Mouse (Mus musculus) ES-E14 (cell line): ENCODE measurements around the gene Sult6b2.

Experiments
- HCFC1 ChIP-seq: IDR thresholded peaks from 2 replicates; pipeline ENCODE4 v1.6.1; 2012; ENCODE audit warnings: low read length, inconsistent platforms, borderline replicate concordance; ENCODE audit not compliant: insufficient read depth
- MAFK ChIP-seq: IDR thresholded peaks from 2 replicates; pipeline ENCODE4 v1.6.1; 2014; ENCODE audit warnings: mild to moderate bottlenecking, low read depth, low read length, inconsistent platforms; ENCODE audit not compliant: insufficient read depth
- ZC3H11A ChIP-seq: IDR thresholded peaks from 2 replicates; pipeline ENCODE4 v1.6.1; 2012; ENCODE audit warnings: low read depth, mild to moderate bottlenecking, inconsistent platforms, low read length, borderline replicate concordance
- ZNF384 ChIP-seq: IDR thresholded peaks from 2 replicates; pipeline ENCODE4 v1.6.1; 2012; ENCODE audit warnings: low read depth, low read length, inconsistent platforms

DNA sequence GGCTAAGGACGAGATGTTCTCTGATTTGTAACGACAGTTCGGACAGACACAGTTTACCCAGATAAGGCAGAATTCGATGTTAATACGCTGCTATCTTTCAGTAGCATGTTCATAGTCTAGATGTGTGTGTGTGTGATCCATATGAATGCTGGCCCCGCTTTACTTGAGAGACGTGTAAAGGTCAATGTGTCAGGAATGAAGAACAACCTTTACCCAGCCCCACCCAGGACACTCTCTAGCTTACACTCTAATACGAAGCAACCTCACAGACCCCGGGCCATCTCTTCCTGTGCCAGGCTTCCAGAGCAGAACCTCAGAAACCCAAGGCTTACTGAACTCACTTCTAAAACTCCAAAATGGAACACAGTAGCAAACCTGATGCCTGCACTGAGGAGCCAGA, 5.5 kb downstream of the Sult6b2 start:
- TF ChIP-seq HCFC1 (no peak), MAFK (no peak), ZNF384 (no peak), ZC3H11A (no peak)
